ENCODE assay signal across 20 mouse cellular contexts in the genomic region with DNA sequence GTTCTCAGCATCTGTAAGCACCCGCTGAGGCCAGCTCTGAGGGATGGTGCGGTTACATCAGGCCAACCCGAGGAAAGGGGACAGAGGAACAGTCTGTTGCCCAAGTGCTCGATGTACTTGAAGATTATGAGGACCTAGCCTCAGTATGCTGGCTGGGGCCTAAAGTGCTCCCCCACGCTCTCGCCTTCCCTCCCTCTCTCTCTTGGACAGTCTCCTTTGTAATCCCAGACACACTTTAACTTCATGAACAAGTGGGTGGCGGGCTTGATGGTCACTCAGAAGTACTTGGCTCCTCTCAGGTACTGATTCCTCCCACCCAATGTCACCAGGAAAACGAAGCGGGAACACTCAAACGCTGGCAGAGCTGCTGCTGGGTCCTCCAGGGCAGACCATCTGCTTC.
DNase-seq lines count a peak whose midpoint lies in the region; ATAC-seq and TF ChIP-seq lines count a peak whose summit lies in the region.
"Had no signal": no experiment of that assay in that cellular context is flagged by ENCODE, and none has a peak within 500 bp of the region (broad histone marks: within the 10 kb centered on the region; RNA-seq: fewer than 3 reads in every experiment).

No protein-coding gene starts in this region.

- H3K4me2 ChIP-seq in lung, embryonic 15.5 days: no peak overlapping the region
- H3K4me2 ChIP-seq in midbrain, embryonic 16.5 days (ENCODE audit: low read length): no peak overlapping the region
- H3K4me2 ChIP-seq: forebrain, embryonic 13.5 days; hindbrain, embryonic 12.5 days had no signal

- H3K9ac ChIP-seq in ES-E14 (ENCODE audit: insufficient read depth, low read depth, low read length, poor library complexity, severe bottlenecking): no peak overlapping the region
- H3K9ac ChIP-seq in lung, embryonic 15.5 days: no peak overlapping the region
- H3K9ac ChIP-seq in midbrain, embryonic 16.5 days (ENCODE audit: low read depth, low read length): no peak overlapping the region
- H3K9ac ChIP-seq: forebrain, embryonic 13.5 days; forebrain, postnatal 0 days; hindbrain, embryonic 12.5 days had no signal

- intact Hi-C loops in left cerebral cortex, postnatal 14 days (cut with DNase I): no loop called here

- H3K4me1 ChIP-seq in E14TG2a.4 (replicated peaks; ENCODE audit: low read depth, low read length): peaks cover 23% of the 10 kb centered on the region
- H3K4me1 ChIP-seq in ES-E14 (ENCODE audit: control insufficient read depth in 2 of 2, insufficient read depth in 2 of 2, low read length in 2 of 2, poor library complexity in 1 of 2): peaks cover 7% of the 10 kb centered on the region in 2 experiments; a peak in 3 of 4 replicates
- H3K4me1 ChIP-seq in lung, embryonic 15.5 days: peaks cover 28% of the 10 kb centered on the region
- peaks cover 6% of the 10 kb centered on the region for H3K4me1 ChIP-seq in midbrain, embryonic 16.5 days (ENCODE audit: control insufficient read depth, insufficient read depth, low read length)

- H3K4me3 ChIP-seq in E14TG2a.4 (replicated peaks; ENCODE audit: low read length) (peak overlapping the region; percentile 45), ES-E14 (ENCODE audit: insufficient read depth in 1 of 2, low read depth in 1 of 2, low read length in 2 of 2, poor library complexity in 1 of 2, severe bottlenecking in 1 of 2) (peak overlapping the region; percentile 18 to 45)
- no peak overlapping the region for H3K4me3 ChIP-seq in lung, embryonic 15.5 days
- H3K4me3 ChIP-seq in midbrain, embryonic 16.5 days (ENCODE audit: low read depth, low read length): no peak overlapping the region
- H3K4me3 ChIP-seq: embryonic facial prominence, embryonic 10.5 days; forebrain, embryonic 13.5 days; hindbrain, embryonic 12.5 days had no signal

- H3K27ac ChIP-seq in ES-E14 (ENCODE audit: insufficient read depth, low read depth, low read length, poor library complexity, severe bottlenecking): no peak overlapping the region
- H3K27ac ChIP-seq in lung, embryonic 15.5 days: 0 out of 2 replicates have a peak overlapping the region, but pooled peaks have one; percentile 35
- no peak overlapping the region for H3K27ac ChIP-seq in midbrain, embryonic 16.5 days (ENCODE audit: low read length)
- H3K27ac ChIP-seq: embryonic facial prominence, embryonic 10.5 days; forebrain, embryonic 13.5 days; hindbrain, embryonic 12.5 days had no signal

- H3K9me3 ChIP-seq in E14TG2a.4 (ENCODE audit: low read length) (no peaks in the 10 kb centered on the region), ES-E14 (ENCODE audit: control insufficient read depth, insufficient read depth, low read depth, low read length) (no peaks in the 10 kb centered on the region)
- no peaks in the 10 kb centered on the region for H3K9me3 ChIP-seq in lung, embryonic 15.5 days
- no peaks in the 10 kb centered on the region for H3K9me3 ChIP-seq in midbrain, embryonic 16.5 days (replicated peaks; ENCODE audit: control insufficient read depth, low read length, poor library complexity, severe bottlenecking)
- H3K9me3 ChIP-seq: embryonic facial prominence, embryonic 10.5 days; forebrain, embryonic 13.5 days; hindbrain, embryonic 12.5 days had no signal

- peaks cover 27% of the 10 kb centered on the region for H3K27me3 ChIP-seq in E14TG2a.4 (ENCODE audit: insufficient read depth, low read length)
- no peaks in the 10 kb centered on the region for H3K27me3 ChIP-seq in lung, embryonic 15.5 days
- H3K27me3 ChIP-seq in midbrain, embryonic 16.5 days (ENCODE audit: control insufficient read depth, insufficient read depth, low read depth, low read length): no peaks in the 10 kb centered on the region
- H3K27me3 ChIP-seq: forebrain, embryonic 13.5 days; hindbrain, embryonic 12.5 days had no signal

- H3K36me3 ChIP-seq in E14TG2a.4 (ENCODE audit: insufficient read depth, low read length) (no peaks in the 10 kb centered on the region), ES-E14 (ENCODE audit: control insufficient read depth, insufficient read depth, low read length, poor library complexity, severe bottlenecking) (no peaks in the 10 kb centered on the region)
- H3K36me3 ChIP-seq in lung, embryonic 15.5 days: no peaks in the 10 kb centered on the region
- H3K36me3 ChIP-seq in midbrain, embryonic 16.5 days (ENCODE audit: control insufficient read depth, insufficient read depth, low read length): no peaks in the 10 kb centered on the region
- H3K36me3 ChIP-seq: embryonic facial prominence, embryonic 10.5 days; hindbrain, embryonic 12.5 days had no signal

- no peak for ATAC-seq in lung, embryonic 15.5 days (ENCODE audit: borderline replicate concordance, extremely low read depth, low FRiP score, low TSS enrichment)
- no peak for ATAC-seq in midbrain, embryonic 16.5 days
- ATAC-seq: activated CD4-positive, CD25-positive, alpha-beta regulatory T cell, adult 4 months; forebrain, embryonic 13.5 days; forebrain, postnatal 0 days had no signal

- DNase-seq in ES-E14 (ENCODE audit: low read depth, low spot score): no peak
- peak; percentile 58 for DNase-seq in lung, postnatal 14 days
- DNase-seq in thymus, postnatal 10 days (ENCODE audit: low spot score in 2 of 2): no peak
- DNase-seq in layer of hippocampus, postnatal 36 days: no peak
- no peak for DNase-seq in left cerebral cortex, postnatal 14 days (ENCODE audit: low spot score in 2 of 2)
- DNase-seq: adrenal gland, postnatal 14 days; cerebellum, adult 18-20 months; cerebellum, adult 9-11 months; cerebellum, postnatal 36 days; forebrain, postnatal 0 days; gastrocnemius, postnatal 14 days; heart, postnatal 10 days; heart, postnatal 4 days had no signal

- no peak for TF ChIP-seq CTCF in E14TG2a.4 (conservative IDR thresholded peaks at IDR 0.05; ENCODE audit: low read length)

- in situ Hi-C loops in ES-E14 (cut with MboI; ENCODE audit: low sequenced_read_pairs in 2 of 2, unreplicated experiment in 2 of 2): no loop called here

- 70% methylated on average over 10 of the region's 10 CpGs for WGBS in lung, embryonic 15.5 days
- WGBS in midbrain, embryonic 16.5 days: 89% methylated on average over 10 of the region's 10 CpGs

TF ChIP-seq in ES-E14, 5 proteins besides CTCF, POLR2A, EP300 and RAD21:
- TF ChIP-seq CHD2 (IDR thresholded peaks at IDR 0.05; ENCODE audit: low read depth, low read length) (no peak), ZC3H11A (IDR thresholded peaks at IDR 0.05; ENCODE audit: borderline replicate concordance, low read depth, low read length) (no peak), ZNF384 (IDR thresholded peaks at IDR 0.05; ENCODE audit: low read depth, low read length) (no peak), MAFK (IDR thresholded peaks at IDR 0.05; ENCODE audit: insufficient read depth, low read depth, low read length) (no peak), HCFC1 (IDR thresholded peaks at IDR 0.05; ENCODE audit: borderline replicate concordance, insufficient read depth, low read length) (no peak)

Comparison
In these comparisons a context has a peak if more than half of its experiments do, and no peak if none do; other contexts are left out.
1. H3K4me3 ChIP-seq: peak in E14TG2a.4 (single experiment) and ES-E14 (2 of 2); none in lung, embryonic 15.5 days (single experiment) and midbrain, embryonic 16.5 days (single experiment).